Comparison of ENCODE assay signal across 25 mouse cellular contexts in the genomic region with DNA sequence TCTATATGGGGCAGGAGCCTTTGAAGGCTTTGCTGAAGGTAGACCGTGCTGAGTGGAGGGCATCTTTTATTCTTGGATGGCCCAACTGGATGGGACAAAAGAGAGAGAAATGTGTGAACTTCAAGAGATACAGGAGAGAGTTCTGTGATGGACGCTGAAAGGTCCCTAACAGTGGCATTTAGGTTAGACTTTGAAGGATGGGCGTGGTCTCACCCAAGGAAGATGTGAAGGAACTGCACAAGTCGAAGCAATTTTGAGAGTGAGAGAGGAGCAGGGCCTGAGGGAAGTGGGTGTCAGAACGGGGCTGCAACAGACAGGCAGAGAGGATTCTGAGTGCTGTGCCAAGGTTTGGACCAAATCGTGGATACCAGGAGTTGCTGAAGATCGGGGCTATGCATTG. TPM values are rescaled to one million over a fixed set of nuclear protein-coding genes. Genes with fewer than 3 reads are reported as not detected.
DNase-seq lines count a peak whose midpoint lies in the region; ATAC-seq and TF ChIP-seq lines count a peak whose summit lies in the region.
"Had no signal": no experiment of that assay in that cellular context is flagged by ENCODE, and none has a peak within 500 bp of the region (broad histone marks: within the 10 kb centered on the region; RNA-seq: fewer than 3 reads in every experiment).

No protein-coding gene starts in this region.

- WGBS in embryonic facial prominence, embryonic 15.5 days, result 80% methylated on average over 7 of the region's 7 CpGs
- WGBS in intestine, postnatal 0 days, result 86% methylated on average over 7 of the region's 7 CpGs

- intact Hi-C loops in gastrocnemius, postnatal 36 days (cut with DNase I), result no loop called here

- ATAC-seq in megakaryocyte, adult 5-6 weeks (ENCODE audit: poor library complexity, severe bottlenecking), result no peak
- ATAC-seq in common myeloid progenitor, adult 5-6 weeks (replicated peaks; ENCODE audit: low read depth, poor library complexity, severe bottlenecking), result peak; percentile 27; the same call in 1 of the 2 replicates
- ATAC-seq in embryonic facial prominence, embryonic 15.5 days (ENCODE audit: insufficient number of reproducible peaks, low FRiP score, low TSS enrichment, low read depth), result no peak
- ATAC-seq in intestine, postnatal 0 days, result no peak
- ATAC-seq: hindbrain, embryonic 16.5 days; intestine, embryonic 16.5 days; Patski had no signal

- H3K9me3 ChIP-seq in megakaryocyte, embryonic 14.5 days, result no peaks in the 10 kb centered on the region
- H3K9me3 ChIP-seq in embryonic facial prominence, embryonic 15.5 days (replicated peaks), result no peaks in the 10 kb centered on the region
- no peaks in the 10 kb centered on the region for H3K9me3 ChIP-seq in intestine, postnatal 0 days (ENCODE audit: control insufficient read depth)
- H3K9me3 ChIP-seq: forebrain, embryonic 13.5 days; kidney, embryonic 15.5 days; limb, embryonic 12.5 days; liver, embryonic 13.5 days; midbrain, embryonic 13.5 days; stomach, embryonic 15.5 days had no signal

- no peak overlapping the region for H3K9ac ChIP-seq in embryonic facial prominence, embryonic 15.5 days
- H3K9ac ChIP-seq in intestine, postnatal 0 days (ENCODE audit: low read depth, low read length), result no peak overlapping the region
- H3K9ac ChIP-seq: forebrain, embryonic 13.5 days; kidney, embryonic 15.5 days; limb, embryonic 12.5 days; liver, embryonic 13.5 days; midbrain, embryonic 13.5 days; stomach, embryonic 15.5 days had no signal

- peaks cover 3% of the 10 kb centered on the region for H3K27me3 ChIP-seq in megakaryocyte, embryonic 14.5 days (replicated peaks)
- H3K27me3 ChIP-seq in embryonic facial prominence, embryonic 15.5 days, result no peaks in the 10 kb centered on the region
- H3K27me3 ChIP-seq in intestine, postnatal 0 days (replicated peaks; ENCODE audit: control insufficient read depth, insufficient read depth, low read length), result no peaks in the 10 kb centered on the region
- H3K27me3 ChIP-seq: forebrain, embryonic 13.5 days; kidney, embryonic 15.5 days; limb, embryonic 12.5 days; liver, embryonic 13.5 days; midbrain, embryonic 13.5 days; Patski; stomach, embryonic 15.5 days had no signal

- H3K27ac ChIP-seq in embryonic facial prominence, embryonic 15.5 days (replicated peaks), result 0 out of 2 replicates have a peak overlapping the region, but pooled peaks have one; percentile 44
- no peak overlapping the region for H3K27ac ChIP-seq in intestine, postnatal 0 days (ENCODE audit: low read depth, low read length)
- H3K27ac ChIP-seq: forebrain, embryonic 13.5 days; heart, adult 2 months; kidney, embryonic 15.5 days; limb, embryonic 12.5 days; liver, embryonic 13.5 days; macrophage; midbrain, embryonic 13.5 days; stomach, embryonic 15.5 days had no signal

- no peaks in the 10 kb centered on the region for H3K36me3 ChIP-seq in megakaryocyte, embryonic 14.5 days (replicated peaks; ENCODE audit: low read length)
- no peaks in the 10 kb centered on the region for H3K36me3 ChIP-seq in embryonic facial prominence, embryonic 15.5 days
- H3K36me3 ChIP-seq in intestine, postnatal 0 days (ENCODE audit: control insufficient read depth, insufficient read depth), result no peaks in the 10 kb centered on the region
- H3K36me3 ChIP-seq: liver, embryonic 13.5 days; stomach, embryonic 15.5 days had no signal

- DNase-seq in thymus, postnatal 36 days, result peak; percentile 8 to 13
- DNase-seq in gastrocnemius, postnatal 36 days, result no peak
- DNase-seq: adrenal gland, adult 8-10 months; cerebellum, adult 9-11 months; embryo, embryonic 11 days; gastrocnemius, postnatal 10 days; heart, adult 2 months; liver, embryonic 13.5 days; retina, postnatal 1 day had no signal

- H3K4me1 ChIP-seq in megakaryocyte, embryonic 14.5 days, result peaks cover 88% of the 10 kb centered on the region
- peaks cover 53% of the 10 kb centered on the region for H3K4me1 ChIP-seq in embryonic facial prominence, embryonic 15.5 days
- H3K4me1 ChIP-seq in intestine, postnatal 0 days (replicated peaks; ENCODE audit: control insufficient read depth, insufficient read depth, low read length), result no peaks in the 10 kb centered on the region
- H3K4me1 ChIP-seq: forebrain, embryonic 13.5 days; kidney, embryonic 15.5 days; midbrain, embryonic 13.5 days; stomach, embryonic 15.5 days had no signal

- H3K4me3 ChIP-seq in megakaryocyte, embryonic 14.5 days (replicated peaks), result peak overlapping the region; percentile 73
- H3K4me3 ChIP-seq in embryonic facial prominence, embryonic 15.5 days (replicated peaks), result no peak overlapping the region
- no peak overlapping the region for H3K4me3 ChIP-seq in intestine, postnatal 0 days (ENCODE audit: low read depth, low read length)
- H3K4me3 ChIP-seq: erythroblast, embryonic 14.5 days; forebrain, embryonic 13.5 days; heart, adult 2 months; kidney, embryonic 15.5 days; limb, embryonic 12.5 days; liver, embryonic 13.5 days; midbrain, embryonic 13.5 days; stomach, embryonic 15.5 days had no signal

- H3K4me2 ChIP-seq in embryonic facial prominence, embryonic 15.5 days (replicated peaks), result no peak overlapping the region
- H3K4me2 ChIP-seq in intestine, postnatal 0 days (replicated peaks; ENCODE audit: low read depth), result no peak overlapping the region
- H3K4me2 ChIP-seq: forebrain, embryonic 13.5 days; kidney, embryonic 15.5 days; limb, embryonic 12.5 days; liver, embryonic 13.5 days; midbrain, embryonic 13.5 days; stomach, embryonic 15.5 days had no signal

- TF ChIP-seq CTCF in intestine, postnatal 0 days (IDR thresholded peaks at IDR 0.05; ENCODE audit: low read depth), result no peak

RNA-seq across cellular contexts. Expression of gene Mindy4, which starts 54.1 kb away (rescaled TPM):
- 0.10 TPM in 1 of 2 replicates, not detected in the other for polyA plus RNA-seq in megakaryocyte, embryonic 14.5 days (2012; ENCODE audit: insufficient read depth, low replicate concordance)
- total RNA-seq in megakaryocyte, adult 5-6 weeks (2015), result 0.27 and 0.54 TPM in 2 replicates
- total RNA-seq in megakaryocyte, adult 5-6 weeks (2017), result 0.26 and 1.1 TPM in 2 replicates
- 8.0 and 11.5 TPM in 2 replicates for total RNA-seq in common myeloid progenitor, adult 5-6 weeks (2017)
- 16.5 and 21.4 TPM in 2 replicates for polyA plus RNA-seq in embryonic facial prominence, embryonic 15.5 days (2015; fragmentation: Nextera tagmentation; extraction: Ambion mirVana)
- 1 to 10 TPM; 3.0 to 3.4 TPM for total RNA-seq in gastrocnemius, postnatal 36 days (2021)
- polyA plus RNA-seq in intestine, postnatal 0 days (2015; fragmentation: Nextera tagmentation; extraction: Ambion mirVana), result 2.1 and 2.3 TPM in 2 replicates
- total RNA-seq: neutrophil, adult 5-6 weeks had no signal

Comparison
In these comparisons a context has a peak if more than half of its experiments do, and no peak if none do; other contexts are left out.
1. DNase-seq: peak in thymus, postnatal 36 days (2 of 2); none in gastrocnemius, postnatal 36 days (0 of 2).